Mouse (Mus musculus) intestine, postnatal 0 days (tissue): Measurements from ENCODE around the gene Usp15. TPM values are rescaled to one million over a fixed set of nuclear protein-coding genes. Genes with fewer than 3 reads are reported as not detected.
A peak's percentile ranks its signal among the peaks of the same experiment; 100 is the strongest.

ENCODE experiments used
- ATAC-seq: fragments of 200-750 bp; cut with Nextera tagmentation; 2 replicates; pipeline ENCODE4 v1.8.0; 2017; ENCODE audit warnings: mild to moderate bottlenecking, moderate TSS enrichment, moderate library complexity
- H3K27ac ChIP-seq: fragments of 300-500 bp; sonication (generic); 2 replicates; pipeline ENCODE4 v1.5.1; 2014; ENCODE audit warnings: mild to moderate bottlenecking, low read depth, low read length, moderate library complexity
- H3K27me3 ChIP-seq: fragments of 300-500 bp; sonication (generic); replicated peaks from 2 replicates; pipeline ENCODE4 v1.6.1; 2014; ENCODE audit warnings: low read length, mixed read lengths; ENCODE audit not compliant: control insufficient read depth, insufficient read depth
- H3K36me3 ChIP-seq: fragments of 300-500 bp; sonication (generic); 2 replicates; pipeline ENCODE4 v1.6.1; 2014; ENCODE audit warnings: mild to moderate bottlenecking, moderate library complexity; ENCODE audit not compliant: control insufficient read depth, insufficient read depth
- H3K4me1 ChIP-seq: fragments of 300-500 bp; sonication (generic); replicated peaks from 2 replicates; pipeline ENCODE4 v1.6.1; 2014; ENCODE audit warnings: antibody characterized with exemption, low read length, mixed read lengths; ENCODE audit not compliant: control insufficient read depth, insufficient read depth
- H3K4me2 ChIP-seq: fragments of 300-500 bp; sonication (generic); replicated peaks from 2 replicates; pipeline ENCODE4 v1.6.1; 2014; ENCODE audit warnings: low read depth, mild to moderate bottlenecking, moderate library complexity
- H3K4me3 ChIP-seq: fragments of 300-500 bp; sonication (generic); 2 replicates; pipeline ENCODE4 v1.5.1; 2014; ENCODE audit warnings: low read depth, low read length
- H3K9ac ChIP-seq: fragments of 300-500 bp; sonication (generic); 2 replicates; pipeline ENCODE4 v1.6.1; 2014; ENCODE audit warnings: mild to moderate bottlenecking, low read depth, low read length
- H3K9me3 ChIP-seq: fragments of 300-500 bp; sonication (generic); 2 replicates; pipeline ENCODE4 v1.6.1; 2016; ENCODE audit warnings: mixed run types; ENCODE audit not compliant: control insufficient read depth
- CTCF ChIP-seq: sonication (generic); IDR thresholded peaks from 2 replicates; pipeline ENCODE4 v1.5.1; 2016; ENCODE audit warnings: low read depth, mild to moderate bottlenecking, control low read depth, antibody characterized with exemption, moderate library complexity
- WGBS: fragments of 180-500 bp; shearing (Covaris S2); extraction: QIAGEN DNeasy Blood & Tissue Kit; methylation state at CpG from one replicate; pipeline ENCODE4 v1.1.7; 2014; 5-methylcytosine and 5-hydroxymethylcytosine counted together
- polyA plus RNA-seq: library from polyadenylated mRNA; unstranded; fragments of >200 nt; fragmentation: Nextera tagmentation; extraction: Ambion mirVana; gene quantifications from 2 replicates; pipeline ENCODE4 v1.2.1, GENCODE M21; 2015

Gene Usp15
- polyA plus RNA-seq, 1 experiment from 2014 or later = 48.0 TPM

GRCm38 (mm10) chr10:123183743-123184142 is 13.1 kb downstream of the Usp15 start:
- Histone ChIP-seq H3K9me3 (no peaks in the 10 kb centered on the region), H3K4me2 (no peak overlapping the region), H3K4me1 (0 out of 2 replicates have a peak, but pooled peaks cover 7% of the 10 kb centered on the region), H3K27me3 (no peaks in the 10 kb centered on the region), H3K9ac (no peak overlapping the region), H3K36me3 (peaks cover 19% of the 10 kb centered on the region), H3K4me3 (no peak overlapping the region), H3K27ac (no peak overlapping the region)
- no peak for ATAC-seq
- no peak for TF ChIP-seq CTCF
- 49% methylated on average over 2 of the region's 2 CpGs for WGBS

- ATAC-seq = peak; percentile 83
- no peak for TF ChIP-seq CTCF
- no peaks in the 10 kb centered on the region for H3K27me3 ChIP-seq
- no peak overlapping the region for H3K27ac ChIP-seq
- H3K36me3 ChIP-seq = peaks cover 24% of the 10 kb centered on the region
- no peak overlapping the region for H3K4me2 ChIP-seq
- H3K4me1 ChIP-seq = 0 out of 2 replicates have a peak, but pooled peaks cover 7% of the 10 kb centered on the region
- no peak overlapping the region for H3K4me3 ChIP-seq
- H3K9ac ChIP-seq = no peak overlapping the region
- 26% methylated on average over 7 of the region's 7 CpGs for WGBS
- H3K9me3 ChIP-seq = no peaks in the 10 kb centered on the region
These were observed 13.6 kb downstream of the Usp15 start for GRCm38 (mm10) chr10:123183243-123183642.

- Histone ChIP-seq H3K4me2 (no peak overlapping the region), H3K4me1 (0 out of 2 replicates have a peak, but pooled peaks cover 7% of the 10 kb centered on the region), H3K9ac (no peak overlapping the region), H3K4me3 (no peak overlapping the region), H3K9me3 (no peaks in the 10 kb centered on the region), H3K36me3 (peaks cover 25% of the 10 kb centered on the region), H3K27me3 (no peaks in the 10 kb centered on the region), H3K27ac (no peak overlapping the region)
- no peak for ATAC-seq
- WGBS = 92% methylated on average over 3 of the region's 3 CpGs
- no peak for TF ChIP-seq CTCF
These were observed 14.4 kb downstream of the Usp15 start for GRCm38 (mm10) chr10:123182391-123182790.

- Histone ChIP-seq H3K27me3 (no peaks in the 10 kb centered on the region), H3K9me3 (no peaks in the 10 kb centered on the region), H3K4me1 (no peaks in the 10 kb centered on the region), H3K9ac (no peak overlapping the region), H3K36me3 (peaks cover 39% of the 10 kb centered on the region), H3K4me2 (no peak overlapping the region), H3K4me3 (no peak overlapping the region), H3K27ac (no peak overlapping the region)
- 65% methylated on average over 4 of the region's 4 CpGs for WGBS
- TF ChIP-seq CTCF = peak; percentile 50
- no peak for ATAC-seq
These were observed 21.0 kb downstream of the Usp15 start for GRCm38 (mm10) chr10:123175771-123176170.

GRCm38 (mm10) chr10:123170898-123171297 is 25.9 kb downstream of the Usp15 start:
- Histone ChIP-seq H3K4me2 (no peak overlapping the region), H3K9ac (no peak overlapping the region), H3K27ac (no peak overlapping the region), H3K27me3 (no peaks in the 10 kb centered on the region), H3K36me3 (peaks cover 43% of the 10 kb centered on the region), H3K9me3 (no peaks in the 10 kb centered on the region), H3K4me1 (no peaks in the 10 kb centered on the region), H3K4me3 (no peak overlapping the region)
- no peak for TF ChIP-seq CTCF
- 83% methylated on average over 6 of the region's 6 CpGs for WGBS
- no peak for ATAC-seq

GRCm38 (mm10) chr10:123165542-123165941 is 31.3 kb downstream of the Usp15 start:
- Histone ChIP-seq H3K4me1 (no peaks in the 10 kb centered on the region), H3K4me2 (no peak overlapping the region), H3K9ac (no peak overlapping the region), H3K9me3 (no peaks in the 10 kb centered on the region), H3K4me3 (no peak overlapping the region), H3K36me3 (peaks cover 41% of the 10 kb centered on the region), H3K27me3 (no peaks in the 10 kb centered on the region), H3K27ac (no peak overlapping the region)
- TF ChIP-seq CTCF = no peak
- 93% methylated on average over 3 of the region's 3 CpGs for WGBS
- no peak for ATAC-seq

GRCm38 (mm10) chr10:123160508-123160907 is 36.3 kb downstream of the Usp15 start:
- ATAC-seq = no peak
- 65% methylated on average over 6 of the region's 6 CpGs for WGBS
- no peak for TF ChIP-seq CTCF
- no peaks in the 10 kb centered on the region for H3K27me3 ChIP-seq
- no peak overlapping the region for H3K9ac ChIP-seq
- no peaks in the 10 kb centered on the region for H3K4me1 ChIP-seq
- H3K4me2 ChIP-seq = no peak overlapping the region
- H3K9me3 ChIP-seq = no peaks in the 10 kb centered on the region
- H3K36me3 ChIP-seq = peaks cover 35% of the 10 kb centered on the region
- no peak overlapping the region for H3K27ac ChIP-seq
- no peak overlapping the region for H3K4me3 ChIP-seq
